Mouse (Mus musculus) heart, adult 11 months (tissue): ENCODE data around the gene Vps26a.

Experiments
- DNase-seq: peaks from one replicate; pipeline ENCODE4 v3.0.0; 2022

Vps26a gene

GRCm38 (mm10) chr10:62412906-62413605 is 73.5 kb downstream of the Vps26a start:
- DNase-seq: no peak

GRCm38 (mm10) chr10:62411431-62412410 is 74.9 kb downstream of the Vps26a start:
- DNase-seq: no peak

GRCm38 (mm10) chr10:62410943-62411342 is 75.7 kb downstream of the Vps26a start:
- DNase-seq: peak; percentile 92
